Mouse (Mus musculus): ENCODE measurements at regions not wholly inside any gene's neighbourhood (a gene's known extent, or its start where the extent isn't known, plus 50 kb on each side); places are given as distances from the start of the nearest gene placed in this dataset.

DNA sequence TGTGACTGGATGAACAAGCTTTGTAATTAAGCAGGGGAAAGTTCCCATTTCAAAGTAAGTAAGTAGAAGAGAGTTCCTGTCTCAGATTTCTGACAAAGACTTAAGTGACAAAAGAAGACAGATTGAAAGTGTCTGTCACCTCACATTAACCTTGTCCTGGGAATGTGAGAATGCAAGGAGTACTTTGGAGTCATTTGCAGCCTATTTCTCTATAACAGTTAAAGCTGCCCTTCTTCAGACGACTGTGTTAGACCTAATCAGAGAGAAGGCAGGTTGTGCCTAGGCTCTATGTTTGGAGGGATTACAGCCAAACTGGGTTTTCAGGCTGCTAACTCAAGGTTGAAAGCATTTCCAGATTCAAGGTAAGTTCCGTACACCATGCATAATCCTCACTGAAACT, 446.5 kb downstream of the Pdgfc start:
- no peak for DNase-seq (ENCODE audit: low spot score in 2 of 2)

GRCm38 (mm10) chr3:81483363-81483762, 447.1 kb downstream of the Pdgfc start:
- DNase-seq (ENCODE audit: low spot score in 2 of 2): no peak

GRCm38 (mm10) chr3:81505316-81505715, 427.1 kb upstream of the Ctso start:
- DNase-seq (ENCODE audit: low spot score in 2 of 2): no peak

GRCm38 (mm10) chr3:81508611-81509010, 423.8 kb upstream of the Ctso start:
- no peak for DNase-seq (ENCODE audit: low spot score in 2 of 2)

DNA sequence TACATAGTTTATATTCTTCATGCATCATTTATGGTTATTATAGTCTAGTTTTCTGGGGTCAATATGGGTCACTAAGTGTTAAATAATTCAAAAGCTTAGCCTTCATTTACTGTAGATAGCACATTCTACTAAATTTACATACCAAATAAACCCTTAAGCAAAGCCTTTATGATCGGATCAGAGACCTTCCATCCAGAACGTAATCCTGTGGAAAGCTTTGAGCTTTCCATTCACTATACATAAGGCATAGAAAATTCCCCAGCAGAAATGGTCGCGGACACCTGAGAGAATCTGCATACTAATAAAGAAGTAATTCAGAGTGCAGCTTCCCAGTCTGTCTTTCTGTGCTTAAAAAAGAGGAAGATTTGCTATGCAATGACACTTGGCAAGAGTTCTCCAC, 410.6 kb upstream of the Ctso start:
- DNase-seq (ENCODE audit: low spot score in 2 of 2): no peak

GRCm38 (mm10) chr3:81530872-81531271, 401.5 kb upstream of the Ctso start:
- no peak for DNase-seq (ENCODE audit: low spot score in 2 of 2)

DNA sequence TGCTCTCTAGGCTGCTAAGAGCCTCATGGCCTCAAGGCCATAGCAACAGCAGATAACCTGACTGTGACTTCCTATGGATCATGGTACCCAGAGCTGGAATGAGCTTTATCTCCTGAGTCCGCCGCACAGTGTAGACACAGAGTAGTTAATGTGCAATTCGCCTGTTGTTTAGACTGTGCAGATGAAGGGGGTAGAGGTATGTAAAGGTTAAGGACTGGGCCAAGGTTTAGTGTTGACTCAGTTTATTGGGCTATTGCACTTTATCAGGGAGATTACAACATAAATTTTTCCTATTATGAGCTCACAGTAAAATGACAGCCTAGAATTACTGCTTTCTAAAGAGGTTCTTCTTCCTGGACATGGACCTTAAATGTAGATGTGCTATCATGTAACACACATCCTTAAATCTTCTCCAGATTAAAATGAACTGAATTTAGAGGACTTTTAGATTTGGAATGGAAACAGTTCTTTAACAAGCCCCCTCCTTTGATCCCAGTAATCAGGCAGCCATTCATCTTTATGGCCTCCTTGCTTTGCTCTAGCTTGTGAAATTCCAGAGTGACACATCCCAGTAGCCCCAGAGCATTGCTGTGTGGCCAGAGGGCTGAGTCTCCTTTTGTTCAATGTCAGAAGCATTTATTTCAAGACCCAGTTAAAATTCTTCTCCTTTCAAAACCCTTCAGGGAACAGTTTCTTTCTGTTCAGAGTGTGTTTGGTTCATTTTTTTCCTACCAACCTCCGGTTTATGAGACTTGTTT, 396.8 kb upstream of the Ctso start:
- DNase-seq (ENCODE audit: low spot score in 2 of 2): no peak

DNA sequence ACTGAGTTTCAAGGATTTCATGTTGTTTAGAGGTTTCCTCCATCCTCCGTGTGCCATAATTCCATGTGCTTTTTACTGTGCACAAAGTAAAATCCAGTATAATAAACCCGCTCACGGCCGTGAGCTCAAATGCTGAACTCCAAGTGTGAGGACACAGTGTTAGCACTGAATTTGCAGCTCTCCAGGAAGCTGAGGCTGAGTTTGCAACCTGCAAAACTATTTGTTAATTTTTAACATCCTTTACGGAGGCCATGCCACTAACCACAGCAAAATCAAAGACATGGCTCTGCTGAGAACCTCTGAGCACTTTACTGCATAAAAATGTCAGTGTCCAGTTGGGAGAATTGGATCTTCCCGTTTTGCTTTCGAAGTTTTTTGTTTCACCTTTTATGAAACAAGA, 377.6 kb upstream of the Ctso start:
- no peak for DNase-seq (ENCODE audit: low spot score in 2 of 2)

DNA sequence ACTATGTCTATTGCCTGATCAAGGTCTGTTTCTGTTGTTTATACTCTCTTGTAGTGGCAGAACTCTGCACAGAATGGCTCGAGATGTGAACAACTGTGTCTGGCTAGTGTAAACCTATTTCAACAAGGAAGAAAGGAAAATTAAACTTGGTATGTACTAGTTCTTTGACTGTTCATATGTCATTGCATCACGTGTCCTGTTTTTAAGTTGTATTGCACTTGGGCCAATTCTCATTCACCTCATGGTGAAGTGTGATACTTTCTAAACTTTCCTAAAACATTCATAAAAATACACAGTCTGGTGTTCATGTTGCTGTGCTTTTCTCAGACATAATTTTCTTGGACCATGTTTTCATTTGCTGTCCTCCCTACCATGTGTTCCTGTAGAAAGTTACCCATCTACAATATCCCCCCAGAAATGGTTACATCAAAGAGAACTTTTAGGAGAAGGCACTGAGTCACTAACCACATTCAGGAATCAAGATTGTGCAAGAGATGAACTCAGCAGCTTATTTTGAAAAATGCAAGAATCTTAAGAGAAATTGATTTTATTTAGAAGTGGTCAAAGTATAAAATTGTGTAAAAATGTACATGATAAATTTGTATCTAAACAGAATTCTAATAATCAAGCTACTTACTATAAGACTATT, 369.7 kb upstream of the Ctso start:
- no peak for DNase-seq (ENCODE audit: low spot score in 2 of 2)

- peak in 1 of 2 experiments; percentile 20 for DNase-seq (ENCODE audit: low spot score in 2 of 2)
These were observed 368.3 kb upstream of the Ctso start for GRCm38 (mm10) chr3:81563858-81564756.

DNA sequence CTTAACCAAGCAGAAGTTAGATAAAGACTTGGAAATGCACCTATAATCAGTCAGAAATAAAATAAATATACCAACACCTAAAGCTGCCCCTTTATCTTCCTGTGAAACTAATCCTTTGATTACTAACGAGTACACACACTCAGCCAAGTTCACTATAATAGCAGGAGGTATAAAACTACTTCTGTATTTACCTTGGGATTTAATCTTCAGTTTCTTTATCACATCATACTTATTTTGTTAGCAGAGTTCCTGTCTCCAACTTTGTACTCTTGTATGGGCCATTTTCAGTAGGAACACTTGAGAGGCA, 367.7 kb upstream of the Ctso start:
- DNase-seq (ENCODE audit: low spot score in 2 of 2): no peak

GRCm38 (mm10) chr3:81583387-81584027, 348.9 kb upstream of the Ctso start:
- DNase-seq (ENCODE audit: low spot score in 2 of 2): no peak

GRCm38 (mm10) chr3:81589109-81589508, 343.3 kb upstream of the Ctso start:
- DNase-seq (ENCODE audit: low spot score in 2 of 2): no peak

GRCm38 (mm10) chr3:81629157-81629556, 303.2 kb upstream of the Ctso start:
- no peak for DNase-seq (ENCODE audit: low spot score in 2 of 2)

GRCm38 (mm10) chr3:81658490-81658889, 273.9 kb upstream of the Ctso start:
- no peak for DNase-seq (ENCODE audit: low spot score in 2 of 2)

GRCm38 (mm10) chr3:81661620-81662019, 270.8 kb upstream of the Ctso start:
- DNase-seq (ENCODE audit: low spot score in 2 of 2): no peak

DNA sequence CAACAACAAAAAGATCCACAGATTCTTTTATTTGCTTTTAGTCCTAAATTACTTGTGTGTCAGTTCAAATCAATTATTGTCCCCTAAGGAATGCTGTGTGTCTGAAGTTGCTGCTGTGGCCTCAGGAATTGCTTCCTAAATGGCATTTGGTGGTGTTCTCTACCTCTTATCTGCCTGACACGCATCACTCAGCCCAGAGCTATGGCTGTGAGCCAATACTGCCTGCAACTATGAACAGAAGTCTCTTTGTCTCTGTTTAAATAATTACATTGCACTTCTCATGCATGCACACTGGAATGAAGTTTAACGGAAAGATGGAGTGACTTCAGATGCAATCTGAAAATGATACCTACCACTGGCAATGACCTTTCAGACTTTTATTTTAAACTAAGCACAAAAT, 266.1 kb upstream of the Ctso start:
- DNase-seq (ENCODE audit: low spot score in 2 of 2): no peak

GRCm38 (mm10) chr3:81676570-81676969, 255.8 kb upstream of the Ctso start:
- DNase-seq (ENCODE audit: low spot score in 2 of 2): no peak

DNA sequence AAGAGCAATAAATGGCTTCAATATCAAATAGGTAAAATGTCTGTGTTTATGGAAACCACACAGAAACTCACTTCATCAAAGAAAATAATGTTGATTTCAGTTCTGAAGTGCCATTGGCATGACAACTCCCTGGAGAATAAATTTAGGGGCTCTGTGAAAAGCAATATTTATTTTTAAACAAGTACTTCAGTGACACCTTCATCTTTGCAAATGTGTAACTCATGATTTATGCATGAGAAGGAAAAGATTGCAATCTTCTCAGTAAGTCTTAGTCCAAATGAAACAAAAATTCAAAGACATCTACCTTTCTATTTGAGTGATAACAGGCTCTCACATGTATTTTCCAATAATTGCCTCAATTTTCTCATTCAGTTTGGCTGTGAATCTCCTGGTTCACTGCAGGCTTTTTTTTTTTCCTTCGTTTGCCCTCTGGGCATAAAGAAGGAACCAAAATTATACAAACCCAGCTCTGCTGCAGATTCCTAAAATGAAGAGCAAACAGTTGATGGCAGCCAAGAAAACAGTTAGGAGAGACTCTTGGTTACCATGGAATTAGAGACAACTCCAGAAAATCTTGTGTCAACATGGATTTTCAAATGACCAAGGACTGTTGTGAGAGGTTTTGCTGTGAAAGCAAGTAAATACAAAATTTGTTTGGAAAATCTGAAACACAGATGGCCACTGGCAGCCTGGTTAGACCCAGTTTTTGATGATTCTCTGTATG, 230.3 kb upstream of the Ctso start:
- no peak for DNase-seq (ENCODE audit: low spot score in 2 of 2)

GRCm38 (mm10) chr3:81718911-81719310, 213.5 kb upstream of the Ctso start:
- DNase-seq (ENCODE audit: low spot score in 2 of 2): no peak

DNA sequence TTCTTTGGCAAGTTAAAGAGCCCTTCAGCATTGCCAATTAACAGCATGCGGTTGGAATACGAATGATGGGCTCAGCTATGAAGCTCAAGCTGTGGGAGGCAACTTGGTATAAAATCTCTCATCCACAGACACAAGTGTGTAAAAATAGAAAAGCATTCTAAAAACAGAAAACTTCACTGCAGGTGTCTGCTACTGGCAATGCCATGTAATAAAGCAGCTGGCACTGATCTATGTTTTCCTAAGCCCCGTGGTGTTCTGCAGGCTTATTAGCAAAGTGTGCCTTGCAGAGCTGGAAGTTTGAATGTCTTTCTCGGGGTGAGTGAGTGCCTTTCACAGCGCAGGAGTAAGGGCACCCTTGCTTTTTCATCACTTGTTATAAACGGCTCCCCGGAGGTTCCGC, 196.9 kb upstream of the Ctso start:
- DNase-seq (ENCODE audit: low spot score in 2 of 2): no peak

GRCm38 (mm10) chr3:81736838-81737237, 195.6 kb upstream of the Ctso start:
- no peak for DNase-seq (ENCODE audit: low spot score in 2 of 2)

Data from urinary bladder, adult 18-20 months (tissue).